Mouse (Mus musculus) olfactory bulb, adult 2 months (tissue): ENCODE measurements around the gene Dnajc3.

Experiments used
- CTCF ChIP-seq: fragments of 200-500 bp; IDR thresholded peaks from 2 replicates; pipeline ENCODE4 v1.5.1; 2012; ENCODE audit warnings: low read depth, mild to moderate bottlenecking, low read length, moderate library complexity; ENCODE audit not compliant: insufficient read depth
- POLR2A ChIP-seq: fragments of 200-500 bp; IDR thresholded peaks from 2 replicates; pipeline ENCODE4 v1.6.1; 2012; ENCODE audit warnings: mild to moderate bottlenecking, low read depth, low read length, moderate library complexity; ENCODE audit not compliant: insufficient read depth

DNA sequence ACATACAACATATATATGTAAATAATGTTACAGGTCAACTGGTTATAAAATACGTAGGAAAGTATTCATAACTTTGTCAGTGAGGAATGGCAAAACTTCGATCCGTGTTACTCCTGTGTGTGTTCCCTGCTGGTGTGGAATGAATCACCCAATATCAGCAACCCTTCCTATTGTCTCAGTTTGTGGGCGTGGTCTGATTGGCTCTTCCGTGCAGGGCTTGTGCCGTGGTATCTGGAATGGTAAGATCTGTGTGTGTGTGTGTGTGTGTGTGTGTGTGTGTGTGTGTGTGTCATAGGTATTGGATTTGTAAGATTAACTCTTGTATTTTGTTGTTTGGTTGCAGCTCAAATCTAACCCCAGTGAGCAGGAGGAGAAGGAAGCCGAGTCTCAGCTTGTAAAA is 29.9 kb downstream of the Dnajc3 start:
- TF ChIP-seq CTCF, result no peak
- TF ChIP-seq POLR2A, result no peak
